Mouse (Mus musculus): ENCODE results near the gene Kcnh4. TPM values are rescaled to one million over a fixed set of nuclear protein-coding genes. Genes with fewer than 3 reads are reported as not detected.

Kcnh4 gene
- 1 to 10 TPM; 1.1 to 1.8 TPM for total RNA-seq (2021)

- DNase-seq (ENCODE audit: extremely low spot score in 1 of 2, low spot score in 1 of 2) = peak; percentile 48 to 70
Measured at GRCm38 (mm10) chr11:100759611-100760233, at the start of gene Kcnh4. Gene Kcnh4, minus strand, starts transcription at chr11:100759942.

- DNase-seq (ENCODE audit: extremely low spot score in 1 of 2, low spot score in 1 of 2) = no peak
Measured at GRCm38 (mm10) chr11:100806380-100807305, 46.9 kb upstream of the Kcnh4 start.

DNA sequence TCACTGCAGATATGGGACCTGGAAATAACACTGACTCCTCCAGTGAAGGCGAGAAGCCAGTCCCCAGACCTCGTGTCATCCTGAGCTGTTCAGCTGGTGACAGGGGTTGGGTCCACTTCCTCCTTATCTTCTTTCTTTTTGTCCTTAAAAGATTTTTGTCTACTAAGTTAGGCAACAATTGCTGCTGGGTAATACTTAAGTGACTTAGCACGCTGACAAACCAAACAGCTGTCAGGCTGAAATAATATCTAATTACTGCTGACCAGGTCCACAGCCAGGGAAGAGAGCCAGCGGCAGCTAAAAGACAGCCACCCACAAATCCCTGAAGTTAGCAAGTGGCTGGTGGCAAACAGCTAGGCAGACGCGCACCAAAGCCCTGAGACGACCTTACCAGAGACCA is 45.8 kb upstream of the Kcnh4 start:
- DNase-seq (ENCODE audit: extremely low spot score in 1 of 2, low spot score in 1 of 2) = no peak

GRCm38 (mm10) chr11:100804409-100804808 is 44.7 kb upstream of the Kcnh4 start:
- no peak for DNase-seq (ENCODE audit: extremely low spot score in 1 of 2, low spot score in 1 of 2)

GRCm38 (mm10) chr11:100799426-100799825 is 39.7 kb upstream of the Kcnh4 start:
- DNase-seq (ENCODE audit: extremely low spot score in 1 of 2, low spot score in 1 of 2) = no peak

GRCm38 (mm10) chr11:100796585-100796984 is 36.8 kb upstream of the Kcnh4 start:
- DNase-seq (ENCODE audit: extremely low spot score in 1 of 2, low spot score in 1 of 2) = no peak

DNA sequence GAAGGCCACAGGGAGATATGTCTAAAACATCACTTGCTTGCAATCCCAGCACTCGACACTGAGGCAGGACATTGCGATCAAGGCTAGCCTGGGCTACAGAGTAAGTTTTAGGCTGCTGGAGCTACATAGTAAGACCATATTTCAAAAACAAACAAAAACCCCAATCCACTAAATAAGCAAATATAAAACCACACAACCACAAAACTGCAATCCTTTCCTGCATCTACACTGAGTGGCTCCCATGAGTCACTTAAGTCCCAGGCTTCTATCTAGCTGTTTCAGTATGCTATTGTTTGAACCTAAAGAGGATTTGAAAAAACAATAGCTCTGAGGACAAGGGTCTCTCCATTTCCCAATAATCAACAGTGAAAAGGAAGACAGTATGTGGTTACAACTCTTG is 35.6 kb upstream of the Kcnh4 start:
- DNase-seq (ENCODE audit: extremely low spot score in 1 of 2, low spot score in 1 of 2) = no peak

- no peak for DNase-seq (ENCODE audit: extremely low spot score in 1 of 2, low spot score in 1 of 2)
Measured at GRCm38 (mm10) chr11:100791457-100792049, 31.8 kb upstream of the Kcnh4 start.

DNA sequence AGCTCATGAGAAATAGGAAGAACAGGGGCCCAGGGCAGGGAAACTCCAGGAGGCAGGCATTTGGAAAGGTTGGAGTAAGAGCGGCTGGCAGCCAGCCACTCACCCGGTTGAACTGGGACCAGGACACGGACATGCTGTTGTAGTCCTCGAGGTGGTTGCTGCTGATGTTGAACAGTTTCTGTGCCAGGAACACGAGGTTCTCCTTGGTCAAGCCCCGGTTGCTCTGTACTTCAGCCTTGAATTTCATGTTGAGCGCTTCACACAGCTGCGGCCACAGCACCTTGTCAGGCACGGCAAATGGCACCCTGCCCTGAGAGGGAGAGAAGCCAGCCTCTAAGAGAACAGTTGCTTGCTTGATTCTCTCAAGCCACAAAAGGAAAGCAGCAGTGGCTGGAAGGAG is 30.9 kb upstream of the Kcnh4 start:
- peak in 1 of 2 experiments; percentile 55 for DNase-seq (ENCODE audit: extremely low spot score in 1 of 2, low spot score in 1 of 2)

- no peak for DNase-seq (ENCODE audit: extremely low spot score in 1 of 2, low spot score in 1 of 2)
Measured at GRCm38 (mm10) chr11:100789702-100790101, 30.0 kb upstream of the Kcnh4 start.

GRCm38 (mm10) chr11:100785774-100786173 is 26.0 kb upstream of the Kcnh4 start:
- DNase-seq (ENCODE audit: extremely low spot score in 1 of 2, low spot score in 1 of 2) = no peak

- DNase-seq (ENCODE audit: extremely low spot score in 1 of 2, low spot score in 1 of 2) = no peak
Measured at GRCm38 (mm10) chr11:100784286-100784685, 24.5 kb upstream of the Kcnh4 start.

DNA sequence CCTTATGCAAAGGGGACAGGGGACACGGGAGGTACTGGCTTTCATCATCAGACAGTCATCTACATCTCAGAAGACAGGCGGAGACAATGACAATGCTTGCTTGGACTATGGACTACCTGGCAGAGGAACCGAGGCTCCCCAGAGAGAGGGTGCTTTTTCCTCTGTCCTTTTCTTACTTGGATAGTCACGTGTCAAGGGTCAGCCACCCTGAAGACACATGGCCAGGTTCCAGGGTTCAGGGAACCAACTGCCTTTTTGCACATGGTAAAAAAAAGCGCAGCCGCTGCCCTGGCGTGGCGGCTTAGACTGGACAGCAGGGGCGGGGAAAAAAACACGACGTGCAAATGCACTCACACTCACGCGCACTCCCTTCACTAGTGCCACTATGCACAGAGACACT is 22.8 kb upstream of the Kcnh4 start:
- DNase-seq (ENCODE audit: extremely low spot score in 1 of 2, low spot score in 1 of 2) = no peak

- DNase-seq (ENCODE audit: extremely low spot score in 1 of 2, low spot score in 1 of 2) = no peak
Measured at GRCm38 (mm10) chr11:100781763-100782475, 22.2 kb upstream of the Kcnh4 start.

DNA sequence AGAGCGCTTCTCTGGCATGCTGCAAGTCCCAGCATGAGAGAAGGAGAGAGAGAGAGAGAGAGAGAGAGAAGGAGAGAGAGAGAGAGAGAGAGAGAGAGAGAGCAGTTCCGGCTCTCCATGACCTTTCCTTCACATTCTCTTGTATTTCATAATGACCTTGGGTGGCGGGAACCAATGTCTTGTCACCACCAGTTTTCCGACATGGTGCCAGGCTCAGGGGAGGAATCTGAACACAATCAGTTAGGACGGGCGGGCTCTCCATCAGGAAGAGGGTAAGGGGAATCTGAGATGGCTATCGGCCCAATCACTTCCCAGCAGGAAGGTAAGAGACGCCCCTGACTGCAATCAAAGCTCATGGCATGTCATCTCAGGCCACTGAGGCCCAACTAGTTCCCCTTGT is 20.5 kb upstream of the Kcnh4 start:
- DNase-seq (ENCODE audit: extremely low spot score in 1 of 2, low spot score in 1 of 2) = no peak

DNA sequence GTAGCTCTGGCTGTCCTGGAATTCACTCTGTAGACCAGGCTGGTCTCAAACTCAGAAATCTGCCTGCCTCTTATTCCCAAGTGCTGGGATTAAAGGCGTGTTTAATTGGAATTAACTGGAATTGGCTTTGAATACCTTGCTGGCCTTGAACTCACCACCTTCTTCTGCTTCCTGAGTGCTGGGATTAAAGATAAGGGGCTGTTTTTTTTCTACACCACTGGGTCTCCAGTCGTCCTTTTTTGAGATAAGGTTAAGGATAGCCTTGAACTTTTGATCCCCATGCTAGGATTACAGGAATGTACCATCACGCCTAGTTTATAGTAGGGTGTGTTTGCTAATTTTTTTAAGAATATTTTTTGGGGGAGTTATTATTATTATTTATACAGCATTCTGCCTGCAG is 18.3 kb upstream of the Kcnh4 start:
- no peak for DNase-seq (ENCODE audit: extremely low spot score in 1 of 2, low spot score in 1 of 2)

GRCm38 (mm10) chr11:100775921-100776320 is 16.2 kb upstream of the Kcnh4 start:
- no peak for DNase-seq (ENCODE audit: extremely low spot score in 1 of 2, low spot score in 1 of 2)

DNA sequence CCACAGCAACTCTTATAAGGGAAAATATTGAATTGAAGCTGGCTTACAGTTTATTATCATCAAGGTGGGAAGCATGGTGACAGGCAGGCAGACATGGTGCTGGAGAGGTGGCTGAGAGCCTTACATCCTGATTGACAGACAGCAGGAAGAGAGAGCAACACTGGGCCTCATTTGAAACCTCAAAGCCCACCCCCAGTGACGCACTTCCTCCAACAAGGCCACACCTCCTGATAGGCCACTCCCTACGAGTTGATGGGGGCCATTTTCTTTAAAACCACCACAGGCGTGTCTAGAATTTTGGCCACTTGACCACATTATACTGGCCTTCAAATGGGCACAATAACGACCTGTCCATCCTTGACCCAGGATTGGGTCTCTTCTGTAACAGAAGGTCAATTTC is 14.5 kb upstream of the Kcnh4 start:
- no peak for DNase-seq (ENCODE audit: extremely low spot score in 1 of 2, low spot score in 1 of 2)

GRCm38 (mm10) chr11:100770646-100771408 is 11.1 kb upstream of the Kcnh4 start, which contains the start of gene Ghdc:
Gene Ghdc, minus strand, starts transcription at chr11:100770957.
- peak; percentile 32 to 65 for DNase-seq (ENCODE audit: extremely low spot score in 1 of 2, low spot score in 1 of 2)

- DNase-seq (ENCODE audit: extremely low spot score in 1 of 2, low spot score in 1 of 2) = no peak
Measured at GRCm38 (mm10) chr11:100769980-100770379, 10.2 kb upstream of the Kcnh4 start.
